Mouse (Mus musculus): ENCODE results near the gene Ywhah.

Gene Ywhah

DNA sequence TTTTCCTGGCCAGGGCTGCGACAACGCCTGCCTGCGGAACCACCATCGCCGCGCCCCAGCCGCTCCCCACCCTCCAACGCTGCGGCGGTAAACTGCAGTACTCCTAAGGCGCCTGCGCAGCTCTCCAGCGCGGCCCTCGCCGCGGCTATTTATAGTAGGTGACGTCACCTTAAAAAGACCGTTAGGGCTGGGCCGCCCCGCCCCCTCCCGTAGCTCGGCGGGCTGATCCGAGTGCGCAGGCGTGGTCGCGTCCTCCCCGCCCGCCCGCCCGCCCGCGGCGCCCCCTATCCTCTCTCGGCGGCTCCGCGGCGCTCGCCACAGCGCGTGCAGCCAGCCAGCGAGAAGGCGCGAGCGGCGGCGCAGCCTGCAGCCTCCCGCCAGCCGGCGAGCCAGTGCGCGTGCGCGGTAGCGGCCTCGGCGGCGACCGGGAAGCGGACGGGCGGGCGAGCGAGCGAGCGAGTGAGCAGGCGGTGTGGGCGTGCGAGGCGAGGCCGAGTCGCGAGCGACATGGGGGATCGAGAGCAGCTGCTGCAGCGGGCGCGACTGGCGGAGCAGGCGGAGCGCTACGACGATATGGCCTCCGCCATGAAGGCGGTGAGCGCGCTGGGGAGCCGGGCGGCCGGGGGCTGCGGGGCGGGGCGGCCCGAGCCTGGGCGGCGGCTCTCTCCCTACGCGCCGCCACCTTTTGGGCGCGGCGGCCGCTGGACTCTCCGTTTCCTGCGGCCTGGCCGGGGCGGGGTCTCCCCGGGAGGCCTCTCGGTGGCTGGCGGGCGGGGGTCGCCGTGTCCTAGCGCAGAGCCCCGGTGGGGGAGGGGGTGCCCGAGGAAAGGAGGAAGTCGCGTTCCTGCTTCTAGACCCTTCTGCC is at the start of gene Ywhah:
TSS of gene Ywhah (plus strand) at position 256 of the 865 bp plus-strand sequence.
- DNase-seq (ENCODE audit: low read depth, low spot score), result peak; percentile 98

DNA sequence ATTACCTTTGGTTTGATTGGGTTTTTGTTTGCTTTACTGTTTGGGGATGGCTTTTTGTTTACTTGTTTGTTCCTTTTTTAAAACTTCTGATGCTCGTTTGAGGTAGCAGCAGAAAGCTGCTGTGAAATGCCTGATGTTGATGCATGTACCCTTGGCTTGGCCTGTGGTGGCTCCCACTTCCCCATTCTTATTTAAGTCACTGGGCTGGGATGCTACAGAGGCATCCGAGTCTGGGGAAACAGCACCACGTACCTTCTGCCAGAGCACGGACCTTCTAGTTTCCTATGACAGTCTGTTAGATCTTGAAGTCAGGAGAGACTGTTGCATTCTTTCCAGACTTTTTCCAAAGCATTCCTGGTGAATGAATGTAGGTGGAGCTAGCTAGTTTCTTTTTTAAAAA is 42.1 kb upstream of the Ywhah start:
- DNase-seq (ENCODE audit: low read depth, low spot score), result no peak

DNA sequence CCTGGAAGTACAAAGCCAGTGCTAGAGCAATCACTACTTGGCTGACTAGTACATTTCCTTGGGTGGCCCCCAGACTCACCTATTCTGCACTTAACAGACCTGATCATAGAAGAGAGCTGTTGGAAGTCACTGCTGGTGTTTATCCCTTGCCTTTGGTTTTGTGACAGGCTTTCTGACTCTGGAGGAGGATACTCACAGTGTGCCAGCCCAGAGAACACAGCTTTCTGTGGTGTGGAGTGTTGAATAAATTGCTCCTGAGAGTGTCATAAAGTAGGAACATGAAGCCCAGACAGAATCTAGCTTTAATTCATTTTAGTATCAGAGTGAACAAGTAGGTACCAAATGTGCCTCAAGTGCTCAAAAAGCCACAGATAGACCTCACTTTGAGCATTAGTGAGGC is 41.4 kb upstream of the Ywhah start:
- DNase-seq (ENCODE audit: low read depth, low spot score), result no peak

DNA sequence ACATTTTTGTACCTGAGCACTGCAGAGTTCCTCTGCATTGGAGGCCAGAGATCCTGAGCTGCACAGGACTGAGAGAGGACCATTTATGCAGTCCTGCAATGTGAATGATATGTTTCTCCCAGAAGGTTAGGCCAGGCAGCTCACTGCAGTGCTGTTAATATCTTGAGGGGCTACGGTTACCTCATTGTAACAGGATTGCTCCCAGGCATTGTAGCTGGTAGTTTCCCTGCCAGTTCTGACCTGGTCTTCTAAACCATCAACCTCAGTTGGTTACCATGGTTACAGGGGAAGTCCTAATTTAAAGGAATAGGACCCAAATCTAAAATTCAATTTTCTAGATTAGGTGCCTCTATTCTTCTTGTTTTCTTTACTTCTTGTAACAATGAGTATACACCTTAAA is 33.2 kb upstream of the Ywhah start:
- no peak for DNase-seq (ENCODE audit: low read depth, low spot score)

DNA sequence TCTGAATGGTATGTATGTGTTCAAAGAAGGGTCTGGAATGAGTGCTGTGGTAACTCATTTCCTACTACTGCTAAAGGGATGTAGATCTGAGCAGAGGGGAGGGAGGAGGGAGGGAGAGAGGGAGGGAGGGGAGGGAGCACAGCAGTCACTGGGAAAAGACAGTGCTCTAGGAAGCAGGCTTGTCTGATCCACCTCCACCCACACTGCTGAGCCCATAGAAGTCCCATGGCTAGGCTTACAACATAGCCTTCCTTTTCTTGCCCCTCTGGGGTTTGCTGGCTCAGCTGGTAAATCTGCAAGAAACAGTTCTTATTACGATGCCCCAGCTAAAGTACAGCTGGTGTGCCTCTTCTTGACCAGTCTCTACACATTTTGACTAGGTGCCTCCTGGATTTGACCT is 30.7 kb upstream of the Ywhah start:
- DNase-seq (ENCODE audit: low read depth, low spot score), result no peak

DNA sequence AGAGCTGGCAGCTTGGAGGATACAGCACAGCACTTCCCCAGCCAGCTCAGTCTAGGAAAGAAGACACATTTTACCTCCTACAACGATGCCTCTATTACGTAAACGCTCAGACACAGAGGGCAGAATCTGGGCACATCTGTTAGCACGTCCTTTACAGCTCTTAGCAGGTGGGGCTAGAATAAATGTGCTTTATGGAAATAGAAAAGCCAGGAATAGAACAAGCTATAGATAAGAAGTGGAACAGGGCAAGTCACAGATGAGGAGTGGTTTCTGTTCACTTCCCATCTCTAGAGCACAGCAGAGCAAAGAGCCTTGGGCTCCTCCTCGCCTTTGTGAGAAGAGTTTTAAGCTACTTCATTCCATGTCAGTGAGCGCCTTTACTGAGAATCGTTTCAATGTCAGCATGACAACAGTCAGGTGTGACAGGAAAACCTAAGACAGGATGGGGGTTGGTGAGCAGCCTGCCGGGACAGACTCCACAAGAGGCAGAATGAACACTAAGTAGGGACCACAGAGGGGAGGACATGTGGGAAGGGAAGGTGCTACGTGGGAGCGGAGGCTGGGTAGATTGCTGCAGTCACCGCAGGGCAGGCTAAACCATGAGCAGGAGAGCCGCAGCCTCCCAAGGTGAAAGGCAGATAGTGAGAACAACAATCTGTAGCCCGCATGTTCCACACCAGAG is 28.5 kb upstream of the Ywhah start:
- DNase-seq (ENCODE audit: low read depth, low spot score), result no peak

DNA sequence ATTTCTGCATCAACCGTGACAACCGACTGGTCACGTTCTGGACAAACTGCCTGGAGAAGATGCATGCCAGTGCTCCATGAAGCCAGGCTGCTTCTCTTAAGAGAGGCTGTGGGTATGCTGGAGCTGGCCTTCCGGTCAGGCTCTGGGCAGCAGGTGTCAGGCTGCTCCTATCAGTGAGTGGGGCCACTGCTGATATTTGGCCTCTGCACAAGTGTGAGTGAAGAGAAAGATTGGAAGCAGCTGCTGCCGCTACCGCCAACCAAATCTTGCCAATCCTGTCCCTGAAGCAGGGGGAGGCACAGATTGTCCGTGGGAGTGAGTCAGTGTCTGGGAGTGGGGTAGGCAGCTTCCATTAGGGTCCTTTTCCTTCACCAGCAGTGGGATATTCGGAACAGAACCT is 27.5 kb upstream of the Ywhah start:
- DNase-seq (ENCODE audit: low read depth, low spot score), result no peak

DNA sequence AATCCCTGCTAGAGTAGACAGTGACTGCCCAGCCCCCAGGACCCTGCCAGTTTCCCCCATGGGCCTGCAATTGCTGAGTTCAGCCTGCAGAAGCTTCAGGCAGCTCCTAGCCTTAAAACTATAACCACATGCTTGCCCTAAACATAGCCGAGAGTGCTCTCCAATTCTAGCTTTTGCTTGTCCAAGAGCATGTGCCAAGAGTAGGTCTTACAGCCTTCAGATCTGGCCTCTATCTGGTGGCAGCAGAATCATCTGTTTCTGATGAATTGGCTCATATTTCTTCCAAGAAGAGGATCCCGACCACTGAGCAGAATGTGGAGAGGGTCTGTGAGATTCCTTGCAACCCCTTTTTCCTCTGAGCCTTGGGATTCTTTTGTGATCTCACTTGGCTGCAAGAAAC is 24.1 kb upstream of the Ywhah start:
- DNase-seq (ENCODE audit: low read depth, low spot score), result no peak

DNA sequence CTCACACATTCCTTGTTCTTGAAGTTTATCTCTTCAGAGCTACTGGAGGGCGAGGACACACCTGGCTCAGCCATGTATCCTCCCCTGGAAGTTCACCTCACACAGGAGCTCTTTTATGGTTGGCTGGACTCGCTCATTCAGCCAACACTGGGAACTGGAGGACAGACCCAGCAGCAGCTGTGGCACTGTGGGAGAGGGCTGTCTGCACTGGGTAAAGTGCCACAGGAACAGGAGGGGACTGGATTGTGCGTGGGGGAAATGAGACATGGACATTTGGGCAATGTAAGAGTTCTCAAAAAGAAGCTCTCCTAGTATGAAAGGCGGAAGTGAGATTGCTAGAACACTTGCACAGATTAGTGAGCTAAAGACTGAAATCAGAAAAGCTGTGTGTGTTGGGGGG is 22.9 kb upstream of the Ywhah start:
- no peak for DNase-seq (ENCODE audit: low read depth, low spot score)

DNA sequence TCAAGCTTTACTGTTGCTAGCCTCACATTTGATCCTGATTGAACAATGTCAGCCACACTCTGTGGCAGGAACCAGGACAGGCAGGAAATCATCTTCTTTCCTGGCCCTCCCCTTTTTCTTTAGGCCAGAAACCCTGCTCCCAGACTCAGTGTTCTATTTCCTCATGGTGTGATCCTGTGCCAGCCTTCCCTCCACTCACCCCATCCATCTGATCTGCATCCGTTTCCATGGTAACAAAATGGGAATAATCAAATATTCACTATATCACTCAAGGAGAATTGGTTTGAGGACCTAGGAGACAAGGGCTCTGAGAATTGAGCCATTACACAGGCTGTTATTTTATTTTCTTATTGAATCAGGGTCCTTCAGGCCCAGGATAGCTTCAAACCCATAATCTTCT is 22.1 kb upstream of the Ywhah start:
- no peak for DNase-seq (ENCODE audit: low read depth, low spot score)

DNA sequence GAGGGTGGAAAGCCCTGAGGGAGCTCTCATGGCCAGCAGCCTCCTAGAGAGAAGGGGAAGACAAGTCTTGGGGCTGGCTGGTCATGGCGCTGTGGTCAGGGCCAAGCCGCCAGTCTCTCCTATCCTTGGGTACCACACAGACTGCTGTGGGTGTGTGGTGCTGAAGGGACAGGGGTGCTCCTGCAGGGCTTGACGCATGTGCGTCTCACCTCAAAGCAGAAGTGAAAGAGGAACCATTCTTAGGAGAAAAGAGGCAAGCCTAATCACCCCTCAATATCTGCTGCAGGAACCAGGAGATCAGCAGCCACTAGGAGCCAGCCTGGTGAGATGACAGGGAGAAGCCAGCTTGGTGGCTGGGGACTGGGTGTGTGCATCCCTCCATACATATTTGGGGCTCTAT is 20.9 kb upstream of the Ywhah start:
- DNase-seq (ENCODE audit: low read depth, low spot score), result no peak

DNA sequence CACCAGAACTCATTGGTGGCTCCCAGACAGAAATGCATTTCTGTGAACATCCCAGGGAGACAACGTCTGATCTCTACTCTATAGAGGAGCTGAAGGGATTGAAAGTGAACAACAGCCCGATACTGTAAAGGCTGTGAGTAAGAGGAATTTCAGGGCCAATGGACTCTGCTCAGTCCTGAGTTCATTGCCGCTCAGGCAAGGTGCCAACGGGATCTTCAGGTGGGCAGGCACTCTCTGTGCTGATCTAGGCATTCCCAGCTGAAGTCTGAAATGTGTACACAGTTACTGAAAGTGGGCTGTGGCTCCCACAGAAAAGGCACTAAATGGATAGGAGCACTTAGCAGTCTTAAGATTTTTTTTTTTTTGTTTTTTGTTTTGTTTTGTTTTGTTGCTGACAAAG is 19.8 kb upstream of the Ywhah start:
- no peak for DNase-seq (ENCODE audit: low read depth, low spot score)

DNA sequence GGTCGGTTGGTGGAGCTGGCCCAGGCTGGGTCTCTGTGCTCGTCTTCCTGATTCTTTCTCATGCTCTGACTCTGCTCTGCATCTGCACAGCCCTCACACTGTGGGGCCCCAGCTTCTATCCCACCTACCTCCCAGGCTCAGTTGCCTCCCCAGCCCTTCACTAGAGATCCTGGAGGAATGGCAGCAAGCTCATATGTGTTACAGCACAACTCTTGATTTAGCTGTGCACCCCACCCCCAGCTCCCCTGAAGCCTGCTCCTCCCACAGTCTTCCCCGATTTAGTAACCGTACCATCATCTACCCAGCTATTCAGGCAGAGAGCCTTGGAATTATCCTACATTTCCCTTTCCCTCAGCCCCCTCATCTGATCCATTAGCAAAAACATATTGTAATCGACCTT is 17.5 kb upstream of the Ywhah start:
- DNase-seq (ENCODE audit: low read depth, low spot score), result no peak

DNA sequence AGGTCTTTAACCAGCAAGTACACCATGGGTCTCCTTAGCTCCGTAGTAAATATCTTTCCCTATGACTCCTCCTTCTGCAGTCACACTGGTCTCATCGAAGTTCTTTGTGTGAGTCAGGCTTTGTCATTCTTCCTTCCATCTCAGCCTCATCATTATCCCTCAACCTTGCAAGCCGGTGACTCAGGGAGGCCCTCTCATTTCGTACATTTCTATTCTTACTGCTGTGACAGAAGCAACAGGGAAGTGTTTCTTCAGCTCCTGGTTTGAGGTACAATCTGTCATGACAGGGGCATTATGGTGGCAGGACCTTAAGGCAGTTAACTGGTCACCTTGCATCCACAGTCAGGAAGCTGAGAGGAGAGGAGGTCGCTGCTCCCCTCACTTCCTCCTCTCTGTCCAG is 15.8 kb upstream of the Ywhah start:
- no peak for DNase-seq (ENCODE audit: low read depth, low spot score)

DNA sequence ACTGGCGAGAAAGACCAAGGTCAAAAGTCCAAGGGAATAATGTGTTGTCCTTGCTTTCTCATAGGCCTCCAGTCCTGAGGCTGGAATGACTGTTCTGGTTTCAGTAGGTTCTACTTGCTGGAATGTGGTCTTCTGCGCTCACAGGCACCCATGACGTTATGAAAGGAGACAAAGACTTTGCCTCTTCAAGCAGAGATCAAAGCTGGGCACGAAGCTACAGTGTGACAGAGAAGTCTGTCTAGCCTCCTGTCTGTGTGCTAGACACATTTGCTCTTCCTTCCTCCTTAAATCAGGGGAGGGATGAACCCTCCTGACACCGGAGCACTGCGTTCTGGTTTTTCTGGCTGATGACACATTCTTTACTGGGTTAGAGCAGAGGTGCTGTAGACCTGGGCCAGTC is 15.1 kb upstream of the Ywhah start:
- no peak for DNase-seq (ENCODE audit: low read depth, low spot score)

DNA sequence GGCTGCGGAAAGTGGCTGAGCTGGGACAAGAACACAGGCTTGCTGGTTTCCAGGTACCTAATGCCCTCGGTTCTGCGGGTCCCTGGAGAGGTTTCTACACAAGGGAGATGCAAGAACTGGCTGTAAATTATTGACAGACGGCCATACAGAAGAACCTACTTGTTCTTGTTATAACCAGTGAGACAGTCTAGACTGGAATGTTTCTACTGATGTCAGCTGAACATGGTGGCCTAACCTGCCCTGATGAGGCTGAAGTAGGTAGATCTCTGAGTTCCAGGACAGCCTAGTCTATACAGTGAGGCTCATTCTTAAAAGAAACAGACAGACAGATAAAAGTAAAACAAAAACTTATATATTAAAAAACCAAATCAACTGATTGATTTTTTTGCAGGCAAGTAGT is 14.5 kb upstream of the Ywhah start:
- DNase-seq (ENCODE audit: low read depth, low spot score), result no peak

DNA sequence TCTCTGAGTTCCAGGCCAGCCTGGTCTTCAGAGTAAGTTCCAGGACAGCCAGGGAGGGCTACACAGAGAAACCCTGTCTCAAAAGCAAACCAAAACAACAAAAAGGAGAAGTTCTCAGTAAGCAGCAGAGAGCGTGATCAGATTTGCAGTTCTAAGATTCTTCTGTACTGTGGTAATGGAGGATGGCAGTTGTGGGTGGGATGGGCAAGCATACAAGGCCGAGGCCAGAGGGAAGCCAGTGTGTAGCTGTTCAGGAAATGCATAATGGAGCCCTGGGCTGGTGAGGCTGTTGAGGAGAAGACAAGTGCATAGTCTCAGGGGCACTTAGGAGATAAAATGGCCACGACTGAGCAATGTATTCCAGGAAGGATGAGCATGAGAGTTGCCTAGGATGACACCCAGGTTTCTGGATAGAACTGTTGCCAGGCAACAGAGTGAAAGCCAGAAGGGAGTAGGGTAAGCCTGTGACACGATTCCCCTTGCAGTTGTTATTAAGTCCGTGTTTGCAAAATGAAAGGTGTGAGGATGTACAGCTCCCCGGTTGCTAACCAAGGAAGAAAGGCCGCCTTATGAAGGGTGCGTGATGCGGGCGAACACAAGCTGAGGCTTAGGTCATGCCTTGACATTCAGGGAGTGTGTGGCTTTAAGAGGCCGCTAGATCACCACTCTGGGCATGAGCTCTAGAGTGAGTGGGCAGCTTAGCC is 13.0 kb upstream of the Ywhah start:
- DNase-seq (ENCODE audit: low read depth, low spot score), result no peak

DNA sequence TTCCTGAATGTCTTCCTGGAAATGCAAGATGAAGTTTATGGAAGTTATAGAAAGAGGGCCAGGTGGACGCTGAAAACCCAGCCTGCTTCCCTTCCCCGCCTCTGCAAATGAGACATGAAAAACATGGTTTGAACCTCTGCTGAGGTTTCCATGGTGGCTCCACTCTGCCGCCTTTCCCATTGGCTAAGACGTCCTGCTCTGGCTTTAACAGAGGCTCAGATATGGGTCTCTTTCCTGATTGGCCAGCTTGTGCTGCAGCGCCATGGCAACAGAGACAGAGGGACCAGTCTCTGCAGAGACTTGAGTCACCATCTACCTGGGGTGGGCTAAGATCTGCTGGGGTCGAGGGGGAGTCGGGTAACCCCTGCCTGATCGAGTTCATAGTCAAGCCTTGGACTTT is 11.9 kb upstream of the Ywhah start:
- no peak for DNase-seq (ENCODE audit: low read depth, low spot score)

DNA sequence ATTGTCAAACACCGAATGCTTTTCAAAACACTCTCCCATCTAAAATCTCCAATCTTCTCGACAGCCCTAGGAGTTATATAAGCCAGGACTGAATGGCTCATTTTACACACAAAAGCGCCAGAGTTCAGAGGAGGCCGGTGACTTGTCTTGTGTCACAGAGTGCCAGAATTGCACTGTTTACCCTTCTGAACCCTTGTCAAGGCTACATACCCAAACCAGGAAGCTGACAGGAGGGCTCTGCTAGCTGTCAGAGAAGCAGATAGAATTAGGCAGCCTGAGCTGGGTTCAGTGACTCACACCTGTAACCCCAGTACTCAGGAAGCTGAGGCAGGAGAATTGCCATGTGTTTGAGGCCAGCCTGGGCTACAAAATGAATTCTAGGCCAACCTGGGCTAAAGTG is 11.2 kb upstream of the Ywhah start:
- no peak for DNase-seq (ENCODE audit: low read depth, low spot score)

DNA sequence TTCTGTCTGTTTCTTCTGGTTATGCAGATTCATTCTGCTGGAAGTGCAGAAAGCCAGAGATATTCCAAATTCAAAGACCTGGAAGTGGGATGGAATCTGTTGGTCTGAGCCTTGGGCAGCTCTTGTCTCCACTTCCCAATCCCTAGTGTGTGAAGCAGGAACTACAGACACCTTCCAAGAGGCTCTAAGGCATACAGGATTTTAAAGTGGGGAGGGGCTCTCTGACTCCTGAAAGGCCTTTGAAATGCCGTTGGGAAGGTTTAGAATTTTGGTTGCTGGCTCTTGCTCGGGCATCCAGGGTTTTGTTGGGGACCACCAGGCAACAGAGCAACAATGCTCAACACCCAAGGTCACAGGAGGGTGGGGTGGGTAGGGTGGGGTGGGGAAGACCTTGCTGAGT is 9.3 kb upstream of the Ywhah start:
- DNase-seq (ENCODE audit: low read depth, low spot score), result no peak

DNA sequence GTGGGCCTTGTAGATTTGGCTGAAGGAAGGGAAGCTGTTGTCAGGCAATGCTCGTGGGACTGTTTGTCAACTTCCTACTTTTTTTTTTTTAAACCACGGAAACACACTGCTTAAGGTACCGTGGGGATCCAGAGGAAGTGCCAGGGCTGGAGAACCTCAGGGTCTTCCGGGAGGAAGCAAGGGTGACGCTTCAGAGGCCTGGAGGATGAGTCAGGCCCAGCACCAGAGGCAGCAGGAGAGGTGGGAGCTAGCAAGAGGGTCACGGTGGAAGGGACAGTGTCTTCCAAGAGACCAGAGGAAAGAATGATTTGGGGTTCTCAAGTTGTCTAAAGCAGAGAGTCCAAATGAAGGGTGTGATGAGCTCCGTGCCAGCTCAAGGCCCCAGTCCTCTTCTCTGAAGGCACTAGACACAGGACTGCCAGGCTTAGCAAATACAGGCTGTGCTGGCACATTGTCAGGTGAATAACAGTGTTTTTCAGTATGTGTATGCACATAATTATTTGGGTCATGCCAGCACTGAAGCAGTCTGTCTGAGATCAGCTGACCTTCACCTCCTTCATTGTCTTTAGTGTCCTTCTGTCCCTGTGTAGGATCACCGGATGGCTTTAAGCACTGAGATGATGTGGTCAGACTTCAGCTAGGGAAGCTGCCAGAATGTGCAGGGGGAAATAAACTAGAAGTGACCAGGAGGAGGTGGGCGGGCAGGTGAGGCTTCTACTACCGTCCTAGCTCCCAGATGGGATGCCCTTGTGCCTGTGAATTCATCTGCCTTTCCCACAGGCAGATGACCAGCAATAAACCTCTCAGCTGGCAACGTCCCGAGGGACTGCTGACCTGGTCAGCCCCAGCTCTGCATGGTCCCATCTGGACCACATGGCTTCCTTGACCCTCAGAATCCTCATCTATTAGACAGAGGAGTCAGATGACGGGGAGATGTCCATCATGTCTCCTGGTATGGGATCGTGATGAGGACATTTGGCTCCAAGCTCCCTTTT is 8.5 kb upstream of the Ywhah start:
- DNase-seq (ENCODE audit: low read depth, low spot score), result no peak

All from retina, postnatal 7 days (tissue).